Mouse (Mus musculus): ENCODE measurements around the gene Slc9a7. TPM values are rescaled to one million over a fixed set of nuclear protein-coding genes. Genes with fewer than 3 reads are reported as not detected.

The Slc9a7 gene
- polyA plus RNA-seq, 1 experiment from 2014 or later, result 2.7 TPM

DNA sequence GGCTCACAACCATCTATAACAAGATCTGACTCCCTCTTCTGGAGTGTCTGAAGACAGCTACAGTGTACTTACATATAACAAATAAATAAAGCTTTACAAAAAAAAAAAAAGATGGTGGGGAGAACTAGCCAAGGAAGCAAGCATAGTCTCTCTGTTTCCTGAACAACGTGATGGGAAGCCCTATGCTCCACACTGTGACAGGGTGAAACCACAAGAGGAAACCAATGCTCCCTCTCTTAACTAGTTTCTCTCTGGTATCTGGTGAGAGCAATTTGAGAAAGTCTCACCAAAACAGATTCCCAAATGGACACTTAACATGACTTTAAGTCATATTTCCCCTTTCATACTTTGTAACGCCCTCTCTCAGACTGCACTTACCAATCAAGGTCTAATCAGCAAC lies 5.4 kb downstream of the Slc9a7 start:
- no peak overlapping the region for H3K4me2 ChIP-seq (ENCODE audit: low read length)
- no peak overlapping the region for H3K27ac ChIP-seq (ENCODE audit: low read depth, low read length)
- ATAC-seq (no peak), DNase-seq (ENCODE audit: low spot score) (no peak)
- H3K9me3 ChIP-seq (replicated peaks; ENCODE audit: control insufficient read depth, low read length), result no peaks in the 10 kb centered on the region
- WGBS, result 71% methylated on average over 2 of the region's 2 CpGs
- no peaks in the 10 kb centered on the region for H3K36me3 ChIP-seq (ENCODE audit: control insufficient read depth, insufficient read depth, low read length)
- no peaks in the 10 kb centered on the region for H3K4me1 ChIP-seq (ENCODE audit: control insufficient read depth, insufficient read depth, low read length)
- H3K9ac ChIP-seq (ENCODE audit: low read length), result no peak overlapping the region
- H3K4me3 ChIP-seq (ENCODE audit: low read depth, low read length), result no peak overlapping the region
- no peaks in the 10 kb centered on the region for H3K27me3 ChIP-seq (replicated peaks; ENCODE audit: control insufficient read depth, insufficient read depth, low read length)

DNA sequence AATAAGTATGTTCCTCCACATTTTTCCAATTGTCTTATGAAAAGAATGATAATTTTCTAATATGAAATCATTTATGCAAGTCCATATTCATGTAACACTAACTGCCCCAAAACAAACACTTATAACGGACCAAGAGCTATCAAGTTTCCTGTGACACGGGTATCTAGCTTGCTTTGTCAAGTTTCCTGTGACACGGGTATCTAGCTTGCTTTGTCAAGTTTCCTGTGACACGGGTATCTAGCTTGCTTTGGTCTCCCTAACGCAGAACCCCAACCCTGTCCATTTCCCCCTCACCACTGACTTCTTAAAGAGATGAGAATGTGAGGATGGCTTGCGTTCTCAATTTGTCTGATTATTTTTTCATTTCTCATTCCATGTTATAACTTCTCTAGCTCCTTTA lies 12.2 kb downstream of the Slc9a7 start:
- Histone ChIP-seq H3K27ac (ENCODE audit: low read depth, low read length) (no peak overlapping the region), H3K36me3 (ENCODE audit: control insufficient read depth, insufficient read depth, low read length) (no peaks in the 10 kb centered on the region), H3K9ac (ENCODE audit: low read length) (no peak overlapping the region), H3K4me2 (ENCODE audit: low read length) (no peak overlapping the region), H3K9me3 (replicated peaks; ENCODE audit: control insufficient read depth, low read length) (no peaks in the 10 kb centered on the region), H3K4me1 (ENCODE audit: control insufficient read depth, insufficient read depth, low read length) (no peaks in the 10 kb centered on the region), H3K4me3 (ENCODE audit: low read depth, low read length) (no peak overlapping the region), H3K27me3 (replicated peaks; ENCODE audit: control insufficient read depth, insufficient read depth, low read length) (no peaks in the 10 kb centered on the region)
- WGBS, result 85% methylated on average over 6 of the region's 6 CpGs
- DNase-seq (ENCODE audit: low spot score) (no peak), ATAC-seq (no peak)

DNA sequence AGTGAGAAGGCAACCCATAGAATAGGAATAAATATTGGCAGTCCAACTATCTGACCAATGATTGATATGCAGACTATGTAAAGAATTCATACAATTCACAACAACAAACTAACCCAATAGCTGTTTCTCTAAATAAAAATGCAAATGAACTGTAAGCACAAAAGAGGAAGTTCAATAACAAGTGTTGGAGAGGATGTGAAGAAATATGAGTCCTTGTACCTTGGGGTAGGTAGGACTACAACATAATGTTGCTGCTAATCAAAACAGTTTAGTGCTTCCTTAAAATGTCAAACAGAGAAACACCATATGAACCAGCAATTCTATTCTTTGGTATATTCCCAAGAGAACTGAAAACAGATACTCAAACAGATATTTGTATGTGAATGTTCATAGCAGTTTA lies 17.8 kb downstream of the Slc9a7 start:
- H3K4me1 ChIP-seq (ENCODE audit: control insufficient read depth, insufficient read depth, low read length), result no peaks in the 10 kb centered on the region
- H3K4me3 ChIP-seq (ENCODE audit: low read depth, low read length), result no peak overlapping the region
- H3K27ac ChIP-seq (ENCODE audit: low read depth, low read length), result no peak overlapping the region
- H3K27me3 ChIP-seq (replicated peaks; ENCODE audit: control insufficient read depth, insufficient read depth, low read length), result no peaks in the 10 kb centered on the region
- DNase-seq (ENCODE audit: low spot score) (no peak), ATAC-seq (no peak)
- no peaks in the 10 kb centered on the region for H3K36me3 ChIP-seq (ENCODE audit: control insufficient read depth, insufficient read depth, low read length)
- H3K9me3 ChIP-seq (replicated peaks; ENCODE audit: control insufficient read depth, low read length), result no peaks in the 10 kb centered on the region
- no peak overlapping the region for H3K4me2 ChIP-seq (ENCODE audit: low read length)
- no peak overlapping the region for H3K9ac ChIP-seq (ENCODE audit: low read length)

DNA sequence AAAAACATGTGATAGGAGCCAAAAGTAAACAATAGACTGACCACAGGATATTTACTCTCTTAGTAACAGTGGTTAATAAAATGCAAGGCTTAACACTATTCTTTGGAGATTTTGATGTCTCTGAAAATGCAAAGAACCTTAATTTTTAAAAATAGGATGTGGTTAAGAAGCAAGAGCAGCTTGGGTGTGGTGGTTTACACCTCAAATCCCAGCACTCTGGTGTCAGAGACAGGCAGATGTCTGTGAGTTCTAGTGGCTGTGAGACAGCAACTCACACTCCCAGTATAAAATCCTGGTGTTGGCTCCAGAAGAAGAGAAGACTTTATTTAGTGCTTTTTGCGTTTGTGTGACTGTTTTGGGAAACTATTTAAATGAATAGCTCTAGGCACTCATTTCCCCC lies 19.6 kb downstream of the Slc9a7 start:
- Histone ChIP-seq H3K27ac (ENCODE audit: low read depth, low read length) (no peak overlapping the region), H3K9ac (ENCODE audit: low read length) (no peak overlapping the region), H3K9me3 (replicated peaks; ENCODE audit: control insufficient read depth, low read length) (no peaks in the 10 kb centered on the region), H3K4me2 (ENCODE audit: low read length) (no peak overlapping the region), H3K4me1 (ENCODE audit: control insufficient read depth, insufficient read depth, low read length) (no peaks in the 10 kb centered on the region), H3K36me3 (ENCODE audit: control insufficient read depth, insufficient read depth, low read length) (no peaks in the 10 kb centered on the region), H3K4me3 (ENCODE audit: low read depth, low read length) (no peak overlapping the region), H3K27me3 (replicated peaks; ENCODE audit: control insufficient read depth, insufficient read depth, low read length) (no peaks in the 10 kb centered on the region)
- no peak for DNase-seq (ENCODE audit: low spot score)
- 53% methylated on average over 1 of the region's 1 CpGs for WGBS
- ATAC-seq, result no peak

DNA sequence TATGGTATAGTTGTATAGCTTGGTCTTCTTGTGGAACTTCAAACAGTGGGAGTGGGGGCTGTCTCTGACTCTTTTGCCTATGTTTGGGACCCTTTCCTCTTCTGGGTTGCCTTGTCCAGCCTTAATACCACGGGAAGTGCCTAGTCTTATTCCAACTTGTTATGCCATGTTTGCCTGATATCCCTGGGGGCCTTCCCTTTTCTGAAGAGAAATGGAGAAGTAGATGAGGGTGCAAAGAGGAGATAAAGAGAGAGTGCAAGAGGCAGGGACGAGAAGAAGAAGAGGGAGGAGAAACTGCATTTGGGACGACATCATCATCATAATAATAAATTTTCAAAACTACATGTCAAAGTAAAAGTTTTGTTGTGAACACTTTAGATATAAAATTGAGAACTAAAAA lies 21.6 kb downstream of the Slc9a7 start:
- DNase-seq (ENCODE audit: low spot score), result no peak
- no peaks in the 10 kb centered on the region for H3K36me3 ChIP-seq (ENCODE audit: control insufficient read depth, insufficient read depth, low read length)
- H3K4me3 ChIP-seq (ENCODE audit: low read depth, low read length), result no peak overlapping the region
- no peaks in the 10 kb centered on the region for H3K9me3 ChIP-seq (replicated peaks; ENCODE audit: control insufficient read depth, low read length)
- no peak overlapping the region for H3K9ac ChIP-seq (ENCODE audit: low read length)
- no peaks in the 10 kb centered on the region for H3K4me1 ChIP-seq (ENCODE audit: control insufficient read depth, insufficient read depth, low read length)
- no peak for ATAC-seq
- no peaks in the 10 kb centered on the region for H3K27me3 ChIP-seq (replicated peaks; ENCODE audit: control insufficient read depth, insufficient read depth, low read length)
- H3K27ac ChIP-seq (ENCODE audit: low read depth, low read length), result no peak overlapping the region
- WGBS, result 76% methylated on average over 3 of the region's 3 CpGs
- H3K4me2 ChIP-seq (ENCODE audit: low read length), result no peak overlapping the region

DNA sequence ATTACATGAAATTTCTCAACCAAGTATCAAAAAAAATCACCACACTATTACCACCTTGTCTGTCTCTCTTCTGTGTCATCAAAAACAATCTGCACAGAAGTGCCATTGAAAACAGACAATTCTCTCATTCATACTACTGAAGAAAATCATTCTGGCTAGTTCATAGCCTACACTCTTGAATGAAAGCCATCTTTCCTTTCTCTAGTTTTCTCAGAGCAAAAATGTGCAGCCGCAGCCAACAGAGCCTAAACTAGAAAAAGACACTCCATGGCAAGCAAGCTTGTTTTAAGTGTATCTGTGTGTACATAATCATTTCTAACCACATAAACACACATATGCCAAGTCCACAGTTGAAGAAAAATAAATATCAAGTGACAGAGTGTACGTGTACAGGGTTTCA lies 27.2 kb downstream of the Slc9a7 start:
- Histone ChIP-seq H3K27me3 (replicated peaks; ENCODE audit: control insufficient read depth, insufficient read depth, low read length) (no peaks in the 10 kb centered on the region), H3K9ac (ENCODE audit: low read length) (no peak overlapping the region), H3K36me3 (ENCODE audit: control insufficient read depth, insufficient read depth, low read length) (no peaks in the 10 kb centered on the region), H3K27ac (ENCODE audit: low read depth, low read length) (no peak overlapping the region), H3K4me1 (ENCODE audit: control insufficient read depth, insufficient read depth, low read length) (no peaks in the 10 kb centered on the region), H3K4me3 (ENCODE audit: low read depth, low read length) (no peak overlapping the region), H3K4me2 (ENCODE audit: low read length) (no peak overlapping the region), H3K9me3 (replicated peaks; ENCODE audit: control insufficient read depth, low read length) (no peaks in the 10 kb centered on the region)
- DNase-seq (ENCODE audit: low spot score) (no peak), ATAC-seq (no peak)
- WGBS, result 85% methylated on average over 2 of the region's 2 CpGs

DNA sequence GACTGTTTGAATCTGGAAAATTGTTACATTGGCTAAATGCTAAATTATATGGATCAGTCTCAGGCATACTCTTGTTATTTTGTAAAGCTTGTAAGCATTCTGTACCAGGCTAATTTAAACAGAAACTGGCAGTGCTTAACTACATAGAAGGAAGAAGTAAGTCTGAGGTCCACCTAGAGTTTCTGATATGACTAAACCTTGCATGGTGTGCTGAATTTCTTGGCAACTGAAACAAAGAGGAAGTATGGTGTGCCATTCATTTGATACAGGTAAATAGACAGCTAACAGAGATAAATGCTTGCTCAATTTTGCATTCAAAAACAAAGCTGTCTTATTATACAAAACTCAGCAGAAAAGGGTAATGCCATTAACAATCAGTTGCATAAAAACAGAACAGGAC lies 63.5 kb downstream of the Slc9a7 start:
- Histone ChIP-seq H3K4me3 (ENCODE audit: low read depth, low read length) (no peak overlapping the region), H3K9ac (ENCODE audit: low read length) (no peak overlapping the region), H3K27me3 (replicated peaks; ENCODE audit: control insufficient read depth, insufficient read depth, low read length) (no peaks in the 10 kb centered on the region), H3K27ac (ENCODE audit: low read depth, low read length) (no peak overlapping the region), H3K4me2 (ENCODE audit: low read length) (no peak overlapping the region), H3K36me3 (ENCODE audit: control insufficient read depth, insufficient read depth, low read length) (no peaks in the 10 kb centered on the region), H3K9me3 (replicated peaks; ENCODE audit: control insufficient read depth, low read length) (no peaks in the 10 kb centered on the region), H3K4me1 (ENCODE audit: control insufficient read depth, insufficient read depth, low read length) (no peaks in the 10 kb centered on the region)
- no peak for DNase-seq (ENCODE audit: low spot score)
- no peak for ATAC-seq

DNA sequence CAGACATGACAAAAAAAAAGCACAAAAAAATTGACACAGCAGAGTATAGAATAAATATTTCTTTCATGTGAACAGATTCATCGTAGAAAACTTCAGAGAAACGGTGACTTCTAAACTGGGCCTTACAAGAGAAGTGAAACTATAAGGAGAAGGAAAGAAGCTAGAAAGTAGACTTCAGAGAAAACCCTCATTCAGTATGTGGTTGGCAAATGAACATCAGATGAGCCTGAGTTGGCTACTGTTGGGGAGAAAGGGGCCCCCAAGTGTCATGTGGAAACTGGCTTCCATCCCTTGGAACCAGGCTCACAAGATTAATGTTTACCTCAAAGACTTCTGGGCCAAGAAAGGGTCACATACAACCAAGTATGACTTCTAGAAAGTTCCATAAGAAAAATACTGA lies 70.1 kb downstream of the Slc9a7 start:
- Histone ChIP-seq H3K9me3 (replicated peaks; ENCODE audit: control insufficient read depth, low read length) (no peaks in the 10 kb centered on the region), H3K27me3 (replicated peaks; ENCODE audit: control insufficient read depth, insufficient read depth, low read length) (no peaks in the 10 kb centered on the region), H3K4me3 (ENCODE audit: low read depth, low read length) (no peak overlapping the region), H3K4me2 (ENCODE audit: low read length) (no peak overlapping the region), H3K36me3 (ENCODE audit: control insufficient read depth, insufficient read depth, low read length) (no peaks in the 10 kb centered on the region), H3K27ac (ENCODE audit: low read depth, low read length) (no peak overlapping the region), H3K9ac (ENCODE audit: low read length) (no peak overlapping the region), H3K4me1 (ENCODE audit: control insufficient read depth, insufficient read depth, low read length) (no peaks in the 10 kb centered on the region)
- DNase-seq (ENCODE audit: low spot score) (no peak), ATAC-seq (no peak)
- 84% methylated on average over 2 of the region's 2 CpGs for WGBS

DNA sequence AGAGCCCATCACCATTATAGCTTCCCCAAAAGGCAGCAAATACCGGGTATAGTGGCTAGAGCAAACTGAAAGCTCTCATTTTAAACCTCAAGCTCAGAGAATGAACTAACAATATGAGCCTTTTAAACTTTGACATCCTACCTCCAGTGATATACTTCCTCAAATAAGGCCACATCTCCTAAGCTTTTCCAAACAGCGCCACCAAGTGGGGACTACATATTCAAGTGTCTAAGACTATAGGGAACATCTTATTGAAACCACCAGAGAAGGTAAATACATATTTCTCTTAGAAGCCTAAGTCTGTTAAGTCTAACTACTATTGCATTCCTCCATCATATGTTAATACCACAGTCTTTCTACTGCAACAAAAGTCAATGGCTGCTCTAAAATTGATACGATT lies 106.0 kb downstream of the Slc9a7 start:
- no peak overlapping the region for H3K27ac ChIP-seq (ENCODE audit: low read depth, low read length)
- H3K9me3 ChIP-seq (replicated peaks; ENCODE audit: control insufficient read depth, low read length), result no peaks in the 10 kb centered on the region
- WGBS, result 69% methylated on average over 3 of the region's 3 CpGs
- H3K9ac ChIP-seq (ENCODE audit: low read length), result no peak overlapping the region
- DNase-seq (ENCODE audit: low spot score) (no peak), ATAC-seq (no peak)
- no peak overlapping the region for H3K4me3 ChIP-seq (ENCODE audit: low read depth, low read length)
- no peaks in the 10 kb centered on the region for H3K4me1 ChIP-seq (ENCODE audit: control insufficient read depth, insufficient read depth, low read length)
- no peaks in the 10 kb centered on the region for H3K36me3 ChIP-seq (ENCODE audit: control insufficient read depth, insufficient read depth, low read length)
- H3K27me3 ChIP-seq (replicated peaks; ENCODE audit: control insufficient read depth, insufficient read depth, low read length), result no peaks in the 10 kb centered on the region
- H3K4me2 ChIP-seq (ENCODE audit: low read length), result no peak overlapping the region

DNA sequence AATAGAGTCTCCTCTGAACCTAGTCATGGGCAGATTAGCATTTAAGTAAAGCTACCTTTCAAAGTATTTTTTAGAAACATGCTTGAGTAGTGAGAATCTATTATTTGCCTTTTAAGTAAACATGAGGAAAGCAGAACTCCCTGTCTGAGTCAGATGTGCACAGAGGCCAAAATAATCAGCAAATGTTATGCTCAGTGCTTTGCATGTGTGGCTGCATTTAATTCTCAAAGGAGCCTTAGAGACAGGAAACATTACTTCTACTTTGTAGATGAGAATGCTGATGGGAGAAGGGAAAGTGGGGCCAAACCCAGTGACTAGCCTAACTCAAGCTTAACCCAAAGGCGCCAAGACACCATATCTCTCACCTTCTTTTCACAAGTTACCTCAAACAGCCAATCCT lies 114.8 kb downstream of the Slc9a7 start:
- ATAC-seq (no peak), DNase-seq (ENCODE audit: low spot score) (no peak)
- Histone ChIP-seq H3K4me3 (ENCODE audit: low read depth, low read length) (no peak overlapping the region), H3K4me2 (ENCODE audit: low read length) (no peak overlapping the region), H3K9ac (ENCODE audit: low read length) (no peak overlapping the region), H3K27me3 (replicated peaks; ENCODE audit: control insufficient read depth, insufficient read depth, low read length) (no peaks in the 10 kb centered on the region), H3K4me1 (ENCODE audit: control insufficient read depth, insufficient read depth, low read length) (no peaks in the 10 kb centered on the region), H3K36me3 (ENCODE audit: control insufficient read depth, insufficient read depth, low read length) (no peaks in the 10 kb centered on the region), H3K27ac (ENCODE audit: low read depth, low read length) (no peak overlapping the region), H3K9me3 (replicated peaks; ENCODE audit: control insufficient read depth, low read length) (no peaks in the 10 kb centered on the region)
- 74% methylated on average over 1 of the region's 1 CpGs for WGBS

Measured in forebrain, embryonic 14.5 days (tissue).